Mouse (Mus musculus) embryonic facial prominence, embryonic 12.5 days (tissue): ENCODE results near the gene Pik3r5. TPM values are rescaled to one million over a fixed set of nuclear protein-coding genes. Genes with fewer than 3 reads are reported as not detected.

Experiments
- ATAC-seq: fragments of 200-750 bp; cut with Nextera tagmentation; 2 replicates; pipeline ENCODE4 v1.8.0; 2017; ENCODE audit not compliant: insufficient number of reproducible peaks, insufficient read depth, low FRiP score, low TSS enrichment
- H3K27ac ChIP-seq: fragments of 300-500 bp; sonication (generic); 2 replicates; pipeline ENCODE4 v1.5.1; 2016; ENCODE audit warnings: mild to moderate bottlenecking
- H3K27me3 ChIP-seq: fragments of 300-500 bp; sonication (generic); 2 replicates; pipeline ENCODE4 v1.6.1; 2016; ENCODE audit warnings: mild to moderate bottlenecking, moderate library complexity
- H3K36me3 ChIP-seq: fragments of 300-500 bp; sonication (generic); 2 replicates; pipeline ENCODE4 v1.6.1; 2016; ENCODE audit warnings: mild to moderate bottlenecking
- H3K4me1 ChIP-seq: fragments of 300-500 bp; sonication (generic); 2 replicates; pipeline ENCODE4 v1.6.1; 2016
- H3K4me2 ChIP-seq: fragments of 300-500 bp; sonication (generic); replicated peaks from 2 replicates; pipeline ENCODE4 v1.6.1; 2016; ENCODE audit warnings: mild to moderate bottlenecking, moderate library complexity
- H3K4me3 ChIP-seq: fragments of 300-500 bp; sonication (generic); 2 replicates; pipeline ENCODE4 v1.5.1; 2016; ENCODE audit warnings: mild to moderate bottlenecking
- H3K9ac ChIP-seq: fragments of 300-500 bp; sonication (generic); 2 replicates; pipeline ENCODE4 v1.6.1; 2016; ENCODE audit warnings: mild to moderate bottlenecking, moderate library complexity
- H3K9me3 ChIP-seq: fragments of 300-500 bp; sonication (generic); 2 replicates; pipeline ENCODE4 v1.6.1; 2016; ENCODE audit warnings: mild to moderate bottlenecking, moderate library complexity
- WGBS: fragments of 180-500 bp; shearing (Covaris S2); methylation state at CpG from one replicate; pipeline ENCODE4 v1.1.7; 2016; 5-methylcytosine and 5-hydroxymethylcytosine counted together
- polyA plus RNA-seq: library from polyadenylated mRNA; unstranded; fragments of >200 nt; fragmentation: Nextera tagmentation; extraction: Ambion mirVana; gene quantifications from 2 replicates; pipeline ENCODE4 v1.2.1, GENCODE M21; 2016

Gene Pik3r5
- polyA plus RNA-seq, 1 experiment from 2014 or later, result 0.70 TPM

DNA sequence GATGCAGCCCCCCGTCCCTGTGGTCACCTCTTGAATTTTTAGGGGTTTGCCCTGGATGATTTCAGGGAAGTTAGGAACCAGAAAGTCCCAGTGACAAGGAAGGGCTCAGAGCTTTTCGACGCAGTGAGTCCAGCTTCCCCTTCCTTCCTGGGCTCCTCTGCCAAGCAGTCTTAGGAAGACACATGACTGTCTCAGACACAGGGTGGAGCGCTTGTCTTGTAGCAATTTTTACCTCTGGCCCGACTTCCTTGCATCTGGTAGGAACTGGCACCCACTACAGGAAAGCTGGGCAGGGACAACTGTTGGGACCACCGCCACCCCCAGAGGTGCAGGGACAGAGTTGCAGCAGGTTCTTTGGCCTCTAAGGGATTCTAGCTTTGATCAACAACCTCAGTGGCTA is 42.7 kb downstream of the Pik3r5 start:
- no peaks in the 10 kb centered on the region for H3K4me1 ChIP-seq
- H3K27ac ChIP-seq, result no peak overlapping the region
- H3K27me3 ChIP-seq, result 0 out of 2 replicates have a peak, but pooled peaks cover 2% of the 10 kb centered on the region
- H3K4me3 ChIP-seq, result no peak overlapping the region
- ATAC-seq, result no peak
- H3K9ac ChIP-seq, result no peak overlapping the region
- no peak overlapping the region for H3K4me2 ChIP-seq
- no peaks in the 10 kb centered on the region for H3K9me3 ChIP-seq
- 81% methylated on average over 6 of the region's 6 CpGs for WGBS
- H3K36me3 ChIP-seq, result no peaks in the 10 kb centered on the region

- no peak for ATAC-seq
- Histone ChIP-seq H3K9me3 (no peaks in the 10 kb centered on the region), H3K36me3 (no peaks in the 10 kb centered on the region), H3K27me3 (0 out of 2 replicates have a peak, but pooled peaks cover 2% of the 10 kb centered on the region), H3K4me3 (no peak overlapping the region), H3K4me2 (no peak overlapping the region), H3K9ac (no peak overlapping the region), H3K27ac (no peak overlapping the region), H3K4me1 (no peaks in the 10 kb centered on the region)
- 81% methylated on average over 7 of the region's 7 CpGs for WGBS
These were observed 43.8 kb downstream of the Pik3r5 start for GRCm38 (mm10) chr11:68475676-68476075.

- 0 out of 2 replicates have a peak, but pooled peaks cover 2% of the 10 kb centered on the region for H3K27me3 ChIP-seq
- no peak overlapping the region for H3K4me3 ChIP-seq
- H3K27ac ChIP-seq, result no peak overlapping the region
- H3K9me3 ChIP-seq, result no peaks in the 10 kb centered on the region
- no peak overlapping the region for H3K4me2 ChIP-seq
- no peaks in the 10 kb centered on the region for H3K36me3 ChIP-seq
- H3K4me1 ChIP-seq, result no peaks in the 10 kb centered on the region
- WGBS, result 89% methylated on average over 6 of the region's 6 CpGs
- ATAC-seq, result no peak
- no peak overlapping the region for H3K9ac ChIP-seq
These were observed 45.7 kb downstream of the Pik3r5 start for GRCm38 (mm10) chr11:68477661-68478060.

DNA sequence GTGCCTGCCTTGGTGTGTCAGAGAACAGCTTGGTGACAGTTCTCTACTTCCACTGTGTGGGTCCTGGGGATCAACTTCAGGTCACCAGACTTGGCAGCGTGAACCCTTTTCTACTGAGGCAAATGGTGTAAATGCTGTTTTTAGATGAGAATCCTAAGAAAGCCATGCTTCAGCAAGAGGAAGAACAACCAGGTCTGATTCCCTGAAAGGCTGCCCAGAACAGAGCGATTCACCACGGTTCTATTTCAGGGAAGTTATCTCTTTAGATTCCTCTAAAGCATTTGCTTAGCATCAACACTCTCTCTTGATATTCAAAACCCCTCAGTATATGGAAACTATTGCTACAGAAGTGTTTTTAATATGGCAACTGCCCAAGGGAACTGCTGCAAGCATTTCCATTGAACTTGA is 46.7 kb downstream of the Pik3r5 start:
- Histone ChIP-seq H3K9me3 (no peaks in the 10 kb centered on the region), H3K9ac (no peak overlapping the region), H3K36me3 (no peaks in the 10 kb centered on the region), H3K4me2 (no peak overlapping the region), H3K27ac (no peak overlapping the region), H3K4me1 (no peaks in the 10 kb centered on the region), H3K27me3 (0 out of 2 replicates have a peak, but pooled peaks cover 1% of the 10 kb centered on the region), H3K4me3 (no peak overlapping the region)
- ATAC-seq, result no peak
- WGBS, result 79% methylated on average over 3 of the region's 3 CpGs

DNA sequence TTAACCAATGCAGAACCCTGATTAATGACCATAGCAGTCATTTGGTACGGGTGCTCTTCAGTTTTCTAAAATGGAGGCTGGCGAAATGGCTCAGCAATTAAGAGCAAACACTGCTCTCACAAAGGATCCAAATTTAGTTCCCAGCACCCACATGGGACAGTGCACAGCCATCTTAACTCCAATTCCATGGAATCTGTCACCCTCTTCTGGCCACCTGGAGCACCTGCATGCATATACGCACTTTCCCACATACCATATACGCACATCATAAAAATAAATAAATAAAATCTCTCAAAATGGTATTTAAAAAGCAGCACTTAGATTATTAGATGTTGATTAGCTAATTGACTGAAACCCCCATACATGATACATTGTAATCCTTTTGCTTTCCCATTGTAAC is 48.7 kb downstream of the Pik3r5 start:
- 90% methylated on average over 4 of the region's 4 CpGs for WGBS
- H3K9me3 ChIP-seq, result no peaks in the 10 kb centered on the region
- H3K4me1 ChIP-seq, result no peaks in the 10 kb centered on the region
- ATAC-seq, result no peak
- H3K9ac ChIP-seq, result no peak overlapping the region
- H3K4me3 ChIP-seq, result no peak overlapping the region
- no peak overlapping the region for H3K4me2 ChIP-seq
- no peaks in the 10 kb centered on the region for H3K27me3 ChIP-seq
- H3K36me3 ChIP-seq, result no peaks in the 10 kb centered on the region
- H3K27ac ChIP-seq, result no peak overlapping the region

GRCm38 (mm10) chr11:68482001-68482400 is 50.1 kb downstream of the Pik3r5 start:
- no peaks in the 10 kb centered on the region for H3K9me3 ChIP-seq
- no peaks in the 10 kb centered on the region for H3K4me1 ChIP-seq
- no peak overlapping the region for H3K27ac ChIP-seq
- no peak overlapping the region for H3K4me2 ChIP-seq
- ATAC-seq, result no peak
- H3K36me3 ChIP-seq, result no peaks in the 10 kb centered on the region
- H3K9ac ChIP-seq, result no peak overlapping the region
- no peak overlapping the region for H3K4me3 ChIP-seq
- H3K27me3 ChIP-seq, result no peaks in the 10 kb centered on the region

DNA sequence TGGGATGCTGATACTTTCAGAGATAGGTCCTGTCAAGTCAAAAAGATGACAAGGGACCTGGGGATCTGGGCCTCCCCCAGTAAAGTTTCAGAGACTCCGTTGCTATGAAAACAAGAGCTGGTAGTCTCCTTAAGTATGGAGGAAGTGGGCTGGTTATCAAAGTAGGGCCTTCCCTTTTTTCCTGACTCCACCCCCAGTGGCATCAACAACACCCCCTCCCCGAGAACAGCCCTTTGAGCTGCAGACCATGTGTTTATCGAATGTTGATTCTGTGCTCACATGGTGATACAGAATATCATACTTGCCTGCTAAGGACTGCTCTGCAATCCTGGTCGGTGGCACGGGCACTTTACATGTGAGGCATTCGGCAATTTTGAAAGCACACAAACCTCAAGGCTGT is 51.3 kb downstream of the Pik3r5 start:
- H3K27ac ChIP-seq, result no peak overlapping the region
- WGBS, result 71% methylated on average over 6 of the region's 6 CpGs
- H3K4me2 ChIP-seq, result no peak overlapping the region
- no peaks in the 10 kb centered on the region for H3K4me1 ChIP-seq
- H3K9me3 ChIP-seq, result no peaks in the 10 kb centered on the region
- H3K27me3 ChIP-seq, result no peaks in the 10 kb centered on the region
- H3K9ac ChIP-seq, result no peak overlapping the region
- no peak overlapping the region for H3K4me3 ChIP-seq
- no peak for ATAC-seq
- H3K36me3 ChIP-seq, result no peaks in the 10 kb centered on the region

- no peaks in the 10 kb centered on the region for H3K9me3 ChIP-seq
- no peaks in the 10 kb centered on the region for H3K4me1 ChIP-seq
- 70% methylated on average over 3 of the region's 3 CpGs for WGBS
- ATAC-seq, result no peak
- H3K9ac ChIP-seq, result no peak overlapping the region
- H3K4me3 ChIP-seq, result no peak overlapping the region
- no peaks in the 10 kb centered on the region for H3K36me3 ChIP-seq
- no peak overlapping the region for H3K27ac ChIP-seq
- H3K4me2 ChIP-seq, result no peak overlapping the region
- H3K27me3 ChIP-seq, result no peaks in the 10 kb centered on the region
These were observed 52.5 kb downstream of the Pik3r5 start for GRCm38 (mm10) chr11:68484431-68484830.

GRCm38 (mm10) chr11:68485206-68485942 is 53.5 kb downstream of the Pik3r5 start:
- Histone ChIP-seq H3K4me1 (no peaks in the 10 kb centered on the region), H3K4me2 (no peak overlapping the region), H3K4me3 (no peak overlapping the region), H3K27me3 (no peaks in the 10 kb centered on the region), H3K9ac (no peak overlapping the region), H3K27ac (no peak overlapping the region), H3K9me3 (no peaks in the 10 kb centered on the region), H3K36me3 (no peaks in the 10 kb centered on the region)
- ATAC-seq, result 0 out of 2 replicates have a peak, but pooled peaks have one; percentile 28
- 27% methylated on average over 8 of the region's 8 CpGs for WGBS

GRCm38 (mm10) chr11:68486093-68486492 is 54.2 kb downstream of the Pik3r5 start:
- no peaks in the 10 kb centered on the region for H3K4me1 ChIP-seq
- H3K4me2 ChIP-seq, result no peak overlapping the region
- no peaks in the 10 kb centered on the region for H3K9me3 ChIP-seq
- no peak for ATAC-seq
- no peaks in the 10 kb centered on the region for H3K36me3 ChIP-seq
- H3K9ac ChIP-seq, result no peak overlapping the region
- 89% methylated on average over 3 of the region's 3 CpGs for WGBS
- no peak overlapping the region for H3K27ac ChIP-seq
- no peak overlapping the region for H3K4me3 ChIP-seq
- H3K27me3 ChIP-seq, result no peaks in the 10 kb centered on the region

GRCm38 (mm10) chr11:68487720-68488119 is 55.8 kb downstream of the Pik3r5 start:
- Histone ChIP-seq H3K4me1 (no peaks in the 10 kb centered on the region), H3K27ac (no peak overlapping the region), H3K9me3 (no peaks in the 10 kb centered on the region), H3K4me3 (no peak overlapping the region), H3K36me3 (no peaks in the 10 kb centered on the region), H3K27me3 (no peaks in the 10 kb centered on the region), H3K9ac (no peak overlapping the region), H3K4me2 (no peak overlapping the region)
- WGBS, result 87% methylated on average over 10 of the region's 10 CpGs
- no peak for ATAC-seq

DNA sequence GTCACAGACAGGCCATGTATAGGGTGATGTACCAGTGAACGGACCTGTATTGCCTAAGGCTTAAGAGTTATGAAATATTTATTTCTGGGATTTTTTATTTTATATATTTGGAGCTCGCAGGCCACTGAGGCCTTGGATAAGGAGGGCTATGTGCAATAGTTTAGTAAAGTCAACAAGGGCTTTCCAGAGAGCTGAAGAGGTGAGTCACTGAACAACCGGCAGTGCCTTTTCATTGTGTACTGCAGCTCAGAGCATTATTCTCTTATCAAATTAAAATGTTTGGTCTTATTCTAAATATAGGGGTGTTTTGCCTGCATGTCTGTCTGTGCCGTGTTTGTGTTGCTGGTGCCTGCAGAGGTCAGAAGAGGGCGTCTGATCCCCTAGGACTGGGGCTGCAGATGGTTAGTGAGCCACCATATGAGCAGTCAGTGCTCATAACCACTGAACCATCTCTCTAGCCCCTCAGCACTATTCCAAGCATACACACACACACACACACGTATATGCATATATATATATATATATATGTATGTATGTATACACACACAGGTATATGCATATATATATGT is 56.4 kb downstream of the Pik3r5 start:
- H3K4me2 ChIP-seq, result no peak overlapping the region
- H3K36me3 ChIP-seq, result no peaks in the 10 kb centered on the region
- H3K9ac ChIP-seq, result no peak overlapping the region
- no peaks in the 10 kb centered on the region for H3K27me3 ChIP-seq
- ATAC-seq, result no peak
- H3K27ac ChIP-seq, result no peak overlapping the region
- no peaks in the 10 kb centered on the region for H3K4me1 ChIP-seq
- H3K4me3 ChIP-seq, result no peak overlapping the region
- 61% methylated on average over 6 of the region's 6 CpGs for WGBS
- no peaks in the 10 kb centered on the region for H3K9me3 ChIP-seq
